Mouse (Mus musculus) cerebellum, adult 2 months (tissue): ENCODE measurements around the gene Ctbp1.

Experiments used
- CTCF ChIP-seq: fragments of 200-500 bp; IDR thresholded peaks from 2 replicates; pipeline ENCODE4 v1.5.1; 2011; ENCODE audit warnings: low read depth, mild to moderate bottlenecking, control low read depth, low read length, moderate library complexity, borderline replicate concordance; ENCODE audit not compliant: insufficient read depth
- POLR2A ChIP-seq: fragments of 200-500 bp; IDR thresholded peaks from 2 replicates; pipeline ENCODE4 v1.6.1; 2011; ENCODE audit warnings: low read length, control low read depth, borderline replicate concordance; ENCODE audit not compliant: insufficient read depth

DNA sequence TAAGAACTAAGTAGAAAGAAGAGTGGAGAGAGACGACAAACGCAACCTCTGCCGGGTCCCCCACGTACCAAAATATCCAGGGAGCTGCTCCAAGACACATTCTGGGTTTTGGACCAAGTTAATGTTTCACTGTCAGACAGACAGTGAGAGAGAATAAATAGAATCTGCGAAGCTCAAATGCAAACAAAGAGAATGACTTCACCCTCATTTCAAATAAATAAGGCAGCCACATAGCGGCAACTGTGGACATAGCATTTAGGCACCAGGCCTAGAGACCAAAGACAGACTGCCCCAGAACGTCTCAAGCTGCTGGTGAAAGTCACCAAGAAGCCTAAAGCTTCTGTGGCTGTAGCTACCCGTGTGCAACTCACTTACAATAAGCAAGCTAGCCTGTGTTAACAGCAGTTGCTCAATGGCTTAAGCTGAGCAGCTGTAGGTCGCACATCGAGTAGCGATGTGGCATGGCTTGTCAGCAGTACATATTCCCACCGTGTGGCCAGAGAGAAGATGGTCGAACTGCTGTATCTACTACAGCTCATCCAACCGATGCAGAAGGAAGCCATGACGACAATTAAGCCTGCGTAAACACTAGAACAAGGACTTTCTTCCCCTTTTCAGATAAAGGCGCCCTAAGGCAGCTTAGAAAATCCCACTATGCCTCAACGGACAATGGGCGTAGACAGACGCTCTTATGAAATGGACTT lies 55.9 kb downstream of the Ctbp1 start:
- TF ChIP-seq POLR2A: no peak
- no peak for TF ChIP-seq CTCF
